Mouse (Mus musculus) induced T-regulatory cell, adult 2 months (primary cell): ENCODE measurements around the gene Smco2.

Experiments used
- DNase-seq: peaks from one replicate; pipeline ENCODE4 v3.0.0-alpha.2; 2012; ENCODE audit warnings: low read depth

Smco2 gene

DNA sequence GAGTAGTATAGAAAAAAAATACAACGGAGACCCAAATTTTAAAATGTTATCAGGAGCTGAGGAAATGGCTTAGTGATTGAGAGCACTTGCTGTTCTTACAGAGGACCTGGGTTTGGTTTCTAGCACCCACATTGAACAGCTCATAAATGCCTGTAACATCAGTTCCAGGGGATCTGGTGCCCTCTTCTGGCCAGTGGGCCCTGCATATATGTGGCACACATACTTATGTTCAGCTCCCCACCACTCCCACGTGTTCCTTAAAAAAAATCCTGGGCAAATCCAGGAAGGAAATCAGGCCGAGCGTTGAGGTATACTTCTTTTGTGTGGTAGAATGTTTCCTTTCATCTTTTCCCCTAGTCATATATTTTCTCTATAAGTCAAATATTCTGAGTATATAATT is 52.0 kb downstream of the Smco2 start:
- no peak for DNase-seq

DNA sequence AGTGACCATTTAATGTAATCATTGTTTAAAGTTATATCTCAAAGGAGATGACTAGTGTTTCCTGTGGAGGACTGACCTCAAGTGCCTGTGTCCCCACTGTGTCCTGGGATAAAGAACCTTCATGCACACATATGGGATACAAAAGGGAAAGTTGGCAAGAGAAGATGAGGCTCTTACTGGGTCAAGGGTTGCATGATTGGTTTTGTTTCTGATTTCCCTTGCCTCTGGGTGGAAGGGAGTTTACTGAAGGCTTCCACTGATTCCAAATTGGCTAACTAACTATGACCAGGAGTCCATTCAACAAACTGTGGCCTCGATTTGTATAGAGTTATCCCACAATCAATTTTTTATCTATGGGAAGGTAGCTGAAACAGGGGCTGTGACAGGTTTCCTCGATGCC is 53.7 kb downstream of the Smco2 start:
- DNase-seq: no peak

DNA sequence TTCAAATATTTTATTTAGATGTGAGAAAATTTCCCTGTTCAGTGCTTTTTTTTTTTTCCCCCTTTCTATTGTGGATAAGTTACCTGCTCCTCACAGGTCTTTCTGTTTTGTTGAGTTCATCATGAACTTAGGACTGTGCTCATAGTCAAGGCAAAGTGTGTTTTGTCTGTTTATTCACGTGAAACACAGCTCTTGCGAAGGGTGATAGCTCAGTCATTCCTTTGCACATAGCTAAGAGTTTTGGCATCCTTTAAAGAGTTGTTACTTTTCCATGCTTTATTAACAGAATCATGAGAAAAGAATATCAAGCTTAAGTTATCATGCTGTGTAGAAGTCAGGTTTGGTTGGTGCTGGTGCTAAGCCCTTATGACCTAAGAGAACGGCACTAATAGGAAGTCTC is 54.8 kb downstream of the Smco2 start:
- no peak for DNase-seq

DNA sequence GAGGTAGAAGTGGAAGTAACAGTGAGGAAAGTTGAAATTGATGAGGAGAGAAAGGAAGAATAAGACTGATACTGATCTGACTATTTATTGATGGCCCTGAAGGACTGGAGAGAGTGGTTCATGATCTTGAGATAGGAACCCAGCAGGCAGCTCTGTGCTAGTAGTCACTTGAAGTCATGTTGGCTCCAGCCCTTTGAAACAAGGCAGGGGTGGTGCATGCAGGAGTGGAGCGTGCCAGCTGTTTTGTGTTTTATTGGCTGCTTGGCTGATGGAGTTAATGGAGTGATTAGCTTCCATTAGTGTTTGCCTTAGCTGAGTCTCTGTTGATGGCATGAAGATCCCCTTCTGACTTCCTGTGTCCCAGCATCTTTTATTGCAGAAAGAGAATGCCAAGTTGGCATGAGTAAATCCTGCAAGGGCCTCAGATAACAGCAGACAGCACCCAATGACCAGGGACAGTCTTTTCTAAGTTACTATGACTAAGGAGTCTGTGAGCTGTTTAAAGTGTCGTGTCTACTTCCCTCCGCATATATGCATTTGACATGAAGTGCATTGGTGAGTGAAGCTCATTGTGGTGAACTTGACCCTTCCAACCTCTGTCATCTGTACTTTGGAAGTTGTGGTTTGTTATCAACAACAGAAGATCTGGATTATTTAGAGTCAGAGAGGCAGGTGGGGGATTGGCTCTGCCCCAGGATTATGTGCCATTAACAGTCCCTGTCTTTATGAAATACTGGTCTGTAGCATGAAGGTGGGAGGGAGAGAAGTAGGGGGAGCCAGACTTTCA is 56.3 kb downstream of the Smco2 start:
- DNase-seq: no peak

DNA sequence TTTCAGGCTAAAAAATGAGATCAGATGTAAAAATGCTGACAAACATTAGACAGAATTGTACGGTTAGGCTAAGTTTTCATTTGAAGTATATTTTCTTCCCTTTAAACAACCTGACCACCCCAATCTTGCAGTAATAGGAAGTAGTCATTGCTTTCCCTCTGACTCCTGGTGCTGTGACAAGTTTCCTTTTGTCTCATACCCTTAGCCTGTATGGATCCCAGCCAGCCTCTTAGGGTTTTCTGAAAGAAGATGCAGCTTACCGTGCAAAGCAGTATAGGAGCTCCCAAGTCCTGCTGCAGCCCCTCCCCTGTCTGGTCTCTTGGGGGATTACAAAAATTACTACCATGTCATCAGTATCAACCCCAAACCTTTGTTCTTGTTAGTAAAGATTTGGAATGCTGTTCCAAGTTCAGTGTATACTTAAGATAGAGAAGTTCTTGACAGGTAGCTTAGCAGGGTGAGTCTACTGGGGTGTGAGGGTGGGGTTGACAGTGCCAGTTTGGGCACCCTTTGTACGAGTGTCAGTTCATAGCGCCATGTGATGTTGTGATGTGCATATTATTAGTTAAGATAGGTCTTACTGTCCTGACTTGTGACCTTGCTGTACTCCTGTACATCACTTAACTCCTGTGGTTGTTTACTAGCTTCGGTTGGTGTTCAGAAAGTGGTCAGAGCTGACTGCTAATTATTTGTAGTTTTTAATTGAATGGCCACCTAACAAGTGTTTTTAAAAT is 57.3 kb downstream of the Smco2 start:
- DNase-seq: no peak

DNA sequence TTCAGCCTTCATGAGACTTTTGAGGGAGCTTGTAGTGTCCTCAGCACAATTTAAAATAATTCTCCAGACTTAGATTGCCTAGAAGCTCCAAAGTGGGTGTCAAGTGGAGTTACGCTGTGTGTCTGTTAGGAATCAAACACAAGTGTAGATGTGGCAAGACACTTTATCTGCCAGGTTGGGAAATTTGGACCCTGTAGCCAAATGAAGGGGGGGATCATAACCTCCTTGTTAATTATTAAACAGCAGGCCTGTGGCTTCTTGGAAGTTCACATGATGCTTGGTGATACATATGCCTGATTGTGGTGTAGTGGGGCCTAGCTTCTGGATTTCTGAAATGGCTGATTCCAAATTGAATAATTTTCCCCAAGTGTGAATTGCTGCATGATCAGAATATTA is 57.9 kb downstream of the Smco2 start:
- no peak for DNase-seq

DNA sequence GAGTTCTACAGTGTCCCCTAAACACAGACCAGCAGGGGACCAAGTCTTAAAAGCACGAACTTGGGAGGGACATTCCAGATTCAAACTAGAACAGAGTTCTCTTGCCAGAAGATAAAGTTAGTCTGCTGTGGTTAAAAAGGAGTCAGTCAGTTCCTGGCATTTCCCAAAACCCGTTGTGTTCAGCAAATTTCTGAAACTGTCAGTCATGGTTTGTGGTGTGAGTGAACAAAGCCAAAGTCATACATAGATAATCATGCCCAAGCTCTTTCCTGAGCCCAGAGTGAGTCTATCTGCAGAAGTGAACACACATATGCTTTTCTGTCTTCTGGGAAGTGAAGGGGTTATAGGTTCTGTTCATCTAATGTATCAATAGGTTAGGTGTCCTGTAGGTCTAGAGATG is 58.9 kb downstream of the Smco2 start:
- peak; percentile 7 for DNase-seq

DNA sequence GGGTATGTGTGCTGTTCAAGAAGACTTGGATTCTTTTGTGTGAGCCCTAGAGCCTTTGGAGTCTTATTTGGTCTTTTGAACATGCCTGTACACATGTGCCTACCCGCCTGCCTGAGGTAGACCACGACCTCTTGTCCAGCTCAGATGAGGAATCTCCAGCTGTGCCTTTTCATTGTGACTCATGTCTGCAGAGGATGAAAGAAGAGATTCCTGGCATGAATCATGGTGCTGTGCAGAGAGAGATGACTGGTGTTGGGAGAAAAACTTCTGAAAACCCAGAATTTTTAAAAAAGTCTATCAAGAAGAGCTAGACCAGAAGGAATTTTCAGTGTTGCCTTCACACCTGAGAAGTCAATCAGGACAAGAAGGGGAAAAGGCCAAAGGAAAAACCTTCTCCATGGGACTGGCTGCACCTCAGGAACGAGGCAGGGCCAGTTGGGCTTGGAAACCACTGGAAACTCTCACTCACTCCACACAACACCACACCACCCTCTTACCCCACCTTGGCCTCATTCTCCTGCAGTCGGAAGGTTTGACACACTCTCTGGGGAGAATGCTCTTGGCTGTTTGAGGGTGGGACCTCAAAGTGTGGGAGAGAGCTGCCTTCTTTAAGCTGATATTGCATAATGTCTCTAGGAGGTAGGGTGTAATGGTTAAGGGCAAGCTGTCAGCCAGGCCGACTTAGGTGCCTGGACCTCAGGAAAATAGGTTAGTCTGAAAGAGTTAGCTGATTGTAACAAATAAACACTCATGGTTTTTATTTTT is 60.0 kb downstream of the Smco2 start:
- no peak for DNase-seq

DNA sequence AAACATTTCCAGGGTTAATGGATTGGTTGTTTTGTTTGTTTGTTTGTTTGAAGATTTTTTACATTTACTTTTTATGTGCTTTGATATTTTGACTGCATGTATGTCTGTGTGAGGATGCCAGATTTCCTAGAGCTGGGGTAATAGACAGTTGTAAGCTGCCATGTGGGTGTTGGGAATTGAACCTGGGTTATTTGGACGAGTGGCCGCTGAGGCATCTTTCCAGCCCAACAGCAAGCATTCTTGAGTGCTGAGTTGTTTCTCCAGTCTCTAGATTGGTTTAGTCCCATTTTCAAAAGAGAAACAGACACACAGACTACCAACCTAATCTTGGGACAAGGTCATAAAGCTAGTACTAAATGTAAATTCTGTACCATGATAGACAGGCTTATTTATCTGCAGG is 60.9 kb downstream of the Smco2 start:
- no peak for DNase-seq

DNA sequence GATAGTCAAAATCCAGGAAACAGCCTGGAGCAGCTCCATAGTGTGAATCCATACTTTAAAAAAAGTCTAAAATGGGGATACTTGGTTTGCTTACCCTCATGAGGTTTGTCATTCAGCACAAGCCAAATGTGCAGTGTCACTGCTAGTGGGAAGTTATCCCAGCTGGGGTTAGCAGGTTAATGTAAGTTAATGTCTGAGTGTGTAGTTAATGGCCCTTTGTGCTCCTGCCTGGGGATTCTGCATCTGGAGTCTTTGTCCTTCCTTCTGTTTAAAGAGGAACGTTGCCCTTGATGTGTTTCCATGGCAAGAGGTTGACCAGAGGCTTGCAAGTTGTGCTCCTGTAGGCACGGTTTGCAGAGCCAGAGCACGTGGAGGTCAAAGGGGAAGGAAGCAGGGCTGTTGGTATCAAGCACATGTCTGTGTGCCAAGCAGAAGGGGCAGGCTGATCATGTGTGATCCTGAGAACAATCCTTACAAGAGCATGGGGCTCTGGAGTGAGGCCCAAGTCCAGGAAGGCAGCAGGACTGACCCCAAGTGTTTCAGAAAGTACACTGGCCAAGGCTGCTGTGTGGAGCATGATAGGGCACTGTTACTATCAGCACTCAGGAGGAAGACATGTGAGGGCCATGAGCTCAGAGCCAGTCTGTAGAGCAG is 63.1 kb downstream of the Smco2 start:
- no peak for DNase-seq

DNA sequence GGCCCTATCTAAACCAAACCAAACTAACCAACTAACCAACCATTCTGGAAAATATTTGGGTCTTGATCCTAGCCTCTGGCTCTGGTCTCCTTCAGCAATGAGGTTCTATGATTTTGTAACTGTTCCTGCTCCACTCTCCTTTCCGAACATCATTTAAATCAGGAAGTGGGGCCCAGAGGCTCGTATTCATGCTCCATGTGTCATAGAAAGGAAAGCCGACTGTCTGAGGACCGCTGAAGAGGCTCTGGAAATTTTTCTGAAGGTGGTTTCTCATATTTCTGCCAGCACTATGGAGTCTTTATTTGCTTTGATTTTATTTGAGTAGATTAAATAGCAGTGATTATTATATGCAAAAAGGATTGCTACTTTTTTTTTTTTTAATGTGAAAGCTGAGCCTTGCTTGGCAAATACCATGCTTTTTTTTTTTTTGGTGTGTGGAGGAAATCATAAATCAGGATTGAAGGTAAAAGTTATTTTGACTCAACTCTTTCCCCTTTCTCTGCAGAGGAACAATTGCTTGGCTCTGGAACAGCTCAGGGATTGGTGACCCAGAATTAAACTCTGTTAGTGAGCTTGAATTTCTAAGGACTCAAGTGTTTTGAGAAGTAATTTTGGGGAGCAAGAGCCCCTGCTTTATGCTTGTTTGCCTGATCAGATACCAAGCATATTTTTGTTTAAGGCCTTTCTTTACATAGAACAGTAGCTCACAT is 63.7 kb downstream of the Smco2 start:
- no peak for DNase-seq

DNA sequence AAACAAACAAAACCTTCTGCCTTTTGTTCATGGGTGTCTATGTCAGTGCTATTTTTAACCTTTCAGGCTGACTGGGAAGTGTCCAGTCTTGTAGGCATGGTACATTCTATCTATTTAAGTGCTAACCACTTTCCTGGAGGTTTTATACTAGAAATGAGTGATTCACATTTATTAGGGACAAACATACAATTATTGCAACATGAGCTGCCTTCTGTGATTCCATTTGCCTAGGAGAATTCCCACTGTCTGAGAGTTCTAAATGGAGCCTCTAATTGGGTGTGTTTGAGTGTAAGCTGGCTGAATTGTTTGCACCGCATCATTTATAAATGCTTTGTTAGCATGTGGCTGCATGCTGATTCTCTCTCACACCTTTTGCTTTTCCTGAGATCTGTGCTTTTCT is 65.9 kb downstream of the Smco2 start:
- no peak for DNase-seq

DNA sequence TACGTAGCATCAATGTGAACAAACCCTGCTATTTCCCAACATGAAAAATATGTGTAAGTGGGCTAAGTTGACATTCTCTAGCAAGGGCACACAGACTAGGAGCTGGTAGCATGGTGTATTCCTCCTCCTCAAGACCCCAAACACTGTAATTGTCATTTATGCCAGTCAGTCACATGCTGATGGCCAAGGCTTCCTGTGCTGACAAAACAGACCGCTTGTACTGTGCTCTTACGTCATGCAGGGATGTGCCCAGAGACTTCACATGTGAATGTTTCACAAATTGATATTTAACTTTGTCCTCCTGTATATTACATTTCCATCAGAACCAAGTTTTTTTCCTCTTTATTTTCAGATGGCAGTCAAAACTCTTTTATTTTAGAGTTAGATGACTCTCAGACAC is 67.5 kb downstream of the Smco2 start:
- no peak for DNase-seq

DNA sequence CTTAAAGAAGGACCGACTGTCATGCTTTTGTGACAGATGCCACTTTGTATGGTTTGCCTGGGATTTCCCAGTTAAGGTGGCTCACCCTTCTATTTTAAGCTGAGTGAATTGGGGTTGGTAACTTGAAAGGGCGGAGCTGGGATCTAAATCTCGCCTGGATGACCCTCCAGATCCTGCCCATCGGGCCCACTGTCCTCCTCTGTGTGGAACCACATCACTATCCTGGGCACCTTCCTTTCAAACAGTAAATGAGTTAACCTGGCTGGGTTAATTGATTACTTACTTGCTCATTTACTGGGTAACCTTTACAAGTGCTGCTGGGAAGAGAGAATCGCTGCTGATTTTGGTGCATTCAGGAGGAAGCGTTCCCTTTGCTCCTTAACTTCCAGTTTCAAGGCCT is 68.4 kb downstream of the Smco2 start:
- DNase-seq: no peak
